Mouse (Mus musculus) heart, postnatal 0 days (tissue): ENCODE measurements around the gene Grin2a.

Source experiments
- CTCF ChIP-seq: IDR thresholded peaks from 2 replicates; pipeline ENCODE4 v1.5.1; 2016; ENCODE audit warnings: antibody characterized with exemption, control low read depth, low read depth
- EP300 ChIP-seq: IDR thresholded peaks from 2 replicates; pipeline ENCODE4 v1.6.1; 2016; ENCODE audit warnings: antibody characterized with exemption, low read depth

- no peak for TF ChIP-seq CTCF
- TF ChIP-seq EP300: no peak
Observed at GRCm38 (mm10) chr16:9665896-9666295, 329.5 kb downstream of the Grin2a start.
